Mouse (Mus musculus): ENCODE measurements around the gene Psma5.

The Psma5 gene

GRCm38 (mm10) chr3:108246857-108247256 lies 9.9 kb upstream of the Psma5 start:
- TF ChIP-seq GATA4 (IDR thresholded peaks at IDR 0.05; ENCODE audit: insufficient replicate concordance, low read length) = no peak

GRCm38 (mm10) chr3:108257831-108258500 lies 1.2 kb downstream of the Psma5 start:
- no peak for TF ChIP-seq GATA4 (IDR thresholded peaks at IDR 0.05; ENCODE audit: insufficient replicate concordance, low read length)

- TF ChIP-seq GATA4 (IDR thresholded peaks at IDR 0.05; ENCODE audit: insufficient replicate concordance, low read length) = no peak
Observed at GRCm38 (mm10) chr3:108259319-108259718, 2.6 kb downstream of the Psma5 start.

DNA sequence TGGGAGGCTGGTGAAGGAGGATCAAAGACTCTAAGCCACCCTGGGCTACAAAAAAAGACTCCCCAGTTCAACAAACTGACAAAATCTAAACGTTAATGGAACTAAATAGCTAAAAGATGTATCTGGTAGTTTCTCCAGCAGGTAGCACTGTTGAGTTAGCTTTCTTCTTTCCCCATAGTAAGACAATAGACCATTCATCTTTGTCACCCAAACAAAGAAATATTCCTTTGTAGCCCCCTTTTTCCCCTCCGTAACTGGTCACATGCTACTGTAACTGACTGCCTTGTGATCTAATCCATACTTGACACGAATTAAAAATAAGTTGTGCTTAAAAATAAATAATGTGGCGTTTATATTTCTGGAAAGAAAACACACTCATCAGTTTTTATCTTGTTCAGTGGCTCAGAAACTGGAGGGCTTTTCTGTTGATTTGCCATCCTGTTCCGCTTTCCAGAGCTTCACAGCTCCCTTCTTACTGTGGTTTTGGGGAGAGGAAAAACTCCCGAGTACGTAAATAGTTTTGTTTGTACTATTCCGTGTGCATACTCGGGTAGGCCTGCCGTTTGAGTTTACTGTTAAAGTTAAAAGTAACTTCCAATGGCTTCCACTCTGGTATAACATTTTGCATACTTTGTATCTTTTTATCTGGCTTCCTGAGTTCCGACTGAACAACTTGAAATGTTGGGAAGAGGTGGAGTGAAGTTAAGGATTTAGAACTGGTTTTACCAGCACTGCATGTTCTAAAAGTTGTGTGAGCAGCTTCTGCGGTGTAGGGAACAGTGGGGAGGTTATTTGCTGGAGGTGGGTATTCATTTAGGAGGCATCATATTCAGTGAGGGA lies 25.9 kb downstream of the Psma5 start:
- TF ChIP-seq GATA4 (IDR thresholded peaks at IDR 0.05; ENCODE audit: insufficient replicate concordance, low read length) = no peak

GRCm38 (mm10) chr3:108283241-108283561 lies 26.5 kb downstream of the Psma5 start:
- no peak for TF ChIP-seq GATA4 (IDR thresholded peaks at IDR 0.05; ENCODE audit: insufficient replicate concordance, low read length)

DNA sequence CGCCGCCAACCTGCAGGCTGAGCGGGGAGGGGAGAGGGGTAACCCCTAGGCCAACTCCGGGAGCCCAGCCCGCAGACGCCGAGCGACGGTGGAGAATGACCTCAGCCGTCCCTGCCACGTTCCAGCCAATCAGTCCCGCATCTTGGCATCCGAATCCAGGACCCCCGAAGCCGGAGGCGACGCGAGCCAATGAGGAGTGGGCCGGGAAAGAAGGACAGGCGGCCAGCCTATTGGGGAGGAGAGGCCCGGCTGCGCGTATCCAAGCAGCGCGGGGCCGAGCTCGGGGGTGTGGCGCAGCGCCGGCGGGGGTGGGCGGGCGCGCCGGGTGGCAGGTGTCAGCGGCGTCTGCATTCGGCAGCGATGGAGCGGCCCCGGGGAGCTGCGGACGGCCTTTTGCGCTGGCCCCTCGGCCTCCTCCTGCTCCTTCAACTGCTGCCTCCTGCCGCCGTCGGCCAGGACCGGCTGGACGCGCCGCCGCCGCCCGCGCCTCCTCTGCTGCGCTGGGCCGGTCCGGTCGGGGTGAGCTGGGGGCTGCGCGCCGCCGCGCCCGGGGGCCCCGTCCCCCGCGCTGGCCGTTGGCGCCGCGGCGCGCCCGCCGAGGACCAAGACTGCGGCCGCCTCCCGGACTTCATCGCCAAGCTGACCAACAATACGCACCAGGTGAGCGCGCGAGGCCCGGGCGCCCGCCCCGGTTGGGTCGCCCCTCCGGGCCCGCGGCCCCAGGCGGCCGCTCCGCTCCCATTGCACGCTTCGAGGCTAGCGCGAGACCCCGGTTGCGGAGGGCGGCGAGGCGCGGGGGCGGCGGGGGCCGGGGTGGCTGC lies 27.3 kb downstream of the Psma5 start, which contains the start of gene Sort1:
Sort1 (plus strand) TSS at position 302 of the 821 bp plus-strand sequence.
- TF ChIP-seq GATA4 (IDR thresholded peaks at IDR 0.05; ENCODE audit: insufficient replicate concordance, low read length) = no peak; the same call in 1 of the 2 replicates

GRCm38 (mm10) chr3:108285078-108285711 lies 28.5 kb downstream of the Psma5 start:
- no peak for TF ChIP-seq GATA4 (IDR thresholded peaks at IDR 0.05; ENCODE audit: insufficient replicate concordance, low read length)

DNA sequence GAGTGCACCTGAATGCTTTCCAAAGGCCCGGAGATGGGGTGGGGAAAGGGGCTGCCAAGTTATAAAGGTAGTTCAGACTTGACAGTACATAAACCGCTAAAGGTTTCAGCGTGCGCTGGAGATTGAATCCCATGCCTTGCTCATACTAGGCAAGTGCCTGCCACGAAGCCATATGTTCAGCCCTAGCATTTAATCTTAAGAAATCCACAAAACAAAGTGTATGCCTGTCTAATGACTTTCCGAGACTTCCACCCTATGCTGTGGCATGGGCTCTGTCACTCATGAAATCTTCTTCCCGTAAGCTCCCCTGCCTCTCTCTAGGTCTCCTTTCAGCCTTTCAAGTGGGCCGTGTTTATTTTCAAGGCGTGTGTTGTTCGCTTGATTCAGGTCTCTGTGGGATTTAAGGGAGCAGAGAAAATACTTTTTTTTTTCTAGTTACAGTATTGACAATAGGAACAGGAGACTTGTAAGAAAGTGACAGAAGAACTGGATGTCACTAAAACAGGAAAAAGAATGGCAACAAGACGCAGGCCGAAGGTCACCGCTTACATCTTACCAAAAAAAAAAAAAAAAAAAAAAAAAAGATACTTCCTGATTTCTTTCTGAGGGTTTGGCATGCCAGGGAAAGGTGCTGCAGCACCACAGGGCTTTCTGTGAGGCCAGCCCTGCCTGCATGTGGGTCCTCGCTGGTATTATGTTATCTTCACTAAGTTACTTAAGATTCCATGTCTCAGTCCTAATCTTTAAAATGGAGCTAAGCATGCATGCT lies 30.1 kb downstream of the Psma5 start:
- TF ChIP-seq GATA4 (IDR thresholded peaks at IDR 0.05; ENCODE audit: insufficient replicate concordance, low read length) = no peak

DNA sequence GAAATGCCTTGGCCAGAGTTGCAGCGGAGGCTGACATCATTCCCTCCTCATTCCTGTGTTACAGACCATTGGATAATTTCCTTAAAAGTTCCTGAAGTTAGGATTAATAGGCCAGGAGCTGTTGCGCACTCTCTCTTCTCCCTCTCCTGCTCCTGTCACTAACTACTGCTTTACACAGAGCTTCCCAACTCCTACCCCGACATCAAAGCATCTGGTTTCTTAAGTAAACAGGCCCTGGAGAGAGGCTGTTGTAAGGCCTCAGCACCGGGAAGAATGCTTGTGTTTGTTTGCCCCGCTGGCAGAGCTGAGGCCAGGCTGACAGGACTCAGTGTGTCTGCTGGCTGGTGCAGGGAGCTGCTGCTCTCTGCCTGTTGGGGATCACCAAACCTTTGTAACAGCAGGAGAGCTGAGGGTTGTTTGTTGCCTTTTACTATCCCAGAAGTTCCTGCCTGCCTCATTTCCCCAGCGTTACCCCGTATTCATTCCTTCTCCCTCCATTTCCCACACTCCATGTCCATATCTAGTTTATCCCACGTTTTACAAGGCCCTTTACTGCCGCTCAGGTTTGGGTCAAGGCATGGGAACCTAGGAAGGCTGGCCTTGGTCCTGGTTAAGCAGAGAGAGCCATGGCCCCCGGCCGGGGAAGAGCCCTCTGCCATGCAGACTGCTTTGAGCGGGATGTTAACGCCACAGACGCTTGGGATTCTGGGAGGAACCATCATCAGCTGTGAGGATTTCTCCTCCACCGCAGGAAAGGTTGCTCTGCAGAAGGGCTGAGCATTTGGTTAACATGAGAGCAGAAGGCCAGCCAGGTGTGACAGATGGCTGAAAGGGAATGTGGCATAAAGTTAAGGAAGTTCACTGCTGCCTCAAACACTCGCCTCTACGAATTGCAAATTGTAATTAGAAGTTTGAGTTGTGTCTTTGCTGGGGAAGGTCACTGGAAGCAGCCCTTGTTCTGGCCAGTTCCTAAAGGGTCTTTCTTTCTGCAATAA lies 31.4 kb downstream of the Psma5 start:
- no peak for TF ChIP-seq GATA4 (IDR thresholded peaks at IDR 0.05; ENCODE audit: insufficient replicate concordance, low read length)

DNA sequence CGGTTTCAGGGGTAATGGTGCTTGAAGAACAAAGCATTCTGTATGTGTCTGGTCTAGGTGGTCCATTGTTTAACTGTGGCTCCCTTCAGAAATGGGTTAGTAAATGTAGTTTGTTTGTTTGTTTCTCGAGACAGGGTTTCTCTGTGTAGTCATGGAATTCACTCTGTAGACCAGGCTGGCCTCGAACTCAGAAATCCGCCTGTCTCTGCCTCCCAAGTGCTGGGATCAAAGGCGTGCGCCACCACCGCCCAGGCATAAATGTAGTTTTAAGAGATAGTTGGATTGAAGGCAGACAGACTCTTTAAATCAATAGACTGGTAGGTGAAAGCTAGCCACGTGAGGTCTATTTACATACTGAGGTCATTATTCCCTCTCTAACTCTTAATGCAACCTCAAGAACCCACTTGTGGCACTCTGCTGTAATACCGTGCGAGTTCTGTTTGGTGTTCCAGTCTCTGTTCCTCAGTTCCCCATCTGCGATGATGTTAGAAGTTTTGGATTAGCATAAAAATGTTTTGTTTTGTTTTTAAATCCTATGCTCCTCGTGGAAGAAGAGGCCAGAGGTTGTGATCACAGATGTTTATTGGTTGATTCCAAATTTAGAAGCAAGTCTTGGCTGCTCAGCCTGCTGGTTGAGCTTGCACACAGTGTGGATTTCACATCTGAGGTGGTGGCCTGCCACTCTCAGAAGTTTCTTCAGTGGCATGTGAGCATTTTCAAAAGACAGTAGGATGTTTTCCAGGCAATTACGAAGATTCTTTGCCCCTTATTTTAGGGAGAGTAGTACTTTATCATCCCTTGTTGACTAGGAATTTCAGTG lies 32.8 kb downstream of the Psma5 start:
- no peak for TF ChIP-seq GATA4 (IDR thresholded peaks at IDR 0.05; ENCODE audit: insufficient replicate concordance, low read length)

DNA sequence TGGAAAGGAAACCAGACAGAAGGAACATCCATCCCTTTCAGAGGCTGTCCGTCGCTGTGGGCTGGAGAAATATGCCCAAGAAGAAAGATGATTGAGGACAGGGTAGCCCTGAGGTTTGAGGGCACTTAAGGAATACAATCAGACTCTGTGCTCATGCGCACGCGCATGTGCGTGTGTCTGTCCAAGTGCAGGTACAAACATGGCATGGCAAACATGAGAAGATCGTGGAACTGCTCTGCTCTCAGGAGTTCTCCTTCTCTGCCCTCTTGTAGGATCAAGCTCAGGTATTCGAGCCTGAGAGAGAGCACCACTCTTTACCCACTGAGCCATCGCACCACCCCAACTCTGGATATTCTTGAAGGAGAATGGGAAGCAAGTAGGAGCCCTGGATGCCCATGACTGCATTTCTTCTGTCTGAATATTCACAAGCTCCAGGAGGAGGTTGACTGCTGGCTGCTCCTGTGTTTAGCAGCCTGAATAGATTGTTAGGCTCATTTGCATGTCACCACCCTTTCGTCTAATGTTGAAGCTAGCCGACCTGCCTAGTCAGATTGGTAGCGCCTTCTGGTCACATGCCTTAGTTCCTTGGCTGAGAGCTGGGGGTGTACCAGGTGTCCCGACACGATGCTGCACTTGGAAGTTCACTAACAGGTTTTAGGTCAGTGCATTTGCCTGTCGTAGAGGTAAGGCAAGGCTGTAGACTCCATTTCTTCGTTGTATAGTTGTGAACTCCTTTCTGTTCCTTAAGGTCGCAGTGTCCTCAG lies 34.5 kb downstream of the Psma5 start:
- no peak for TF ChIP-seq GATA4 (IDR thresholded peaks at IDR 0.05; ENCODE audit: insufficient replicate concordance, low read length)

DNA sequence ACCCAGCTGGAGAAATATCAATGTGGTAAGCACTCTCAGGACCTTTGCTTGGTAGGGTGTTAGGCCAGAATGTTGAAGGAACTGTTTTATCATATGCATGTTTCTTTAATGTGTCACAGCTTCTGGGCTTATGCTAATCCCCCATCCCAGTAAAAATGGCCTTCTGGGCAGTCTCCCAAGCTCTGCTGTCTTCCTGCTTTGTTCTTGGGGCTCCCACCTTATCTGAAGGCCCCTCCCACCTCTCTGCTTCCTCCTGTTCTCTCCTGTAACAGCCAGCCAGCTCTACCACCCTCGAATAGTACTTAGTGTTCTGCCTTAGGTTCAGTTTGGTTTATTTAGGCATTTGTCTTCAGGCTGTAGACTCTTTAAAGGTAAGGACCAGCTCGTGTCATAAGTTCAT lies 37.7 kb downstream of the Psma5 start:
- TF ChIP-seq GATA4 (IDR thresholded peaks at IDR 0.05; ENCODE audit: insufficient replicate concordance, low read length) = no peak; the same call in 1 of the 2 replicates

All from liver, adult (tissue).